Mouse (Mus musculus) MEL (cell line): Measurements from ENCODE around the gene Cds2. TPM values are rescaled to one million over a fixed set of nuclear protein-coding genes. Genes with fewer than 3 reads are reported as not detected.
A peak's percentile ranks its signal among the peaks of the same experiment; 100 is the strongest.

ENCODE experiments used
- DNase-seq: peaks from one replicate; pipeline ENCODE4 v3.0.0; 2011; ENCODE audit warnings: low read depth, low spot score
- H3K27ac ChIP-seq: 2 replicates; pipeline ENCODE4 v1.5.1; 2012; ENCODE audit warnings: low read depth, mild to moderate bottlenecking, control low read depth, low read length, moderate library complexity; ENCODE audit not compliant: control insufficient read depth
- H3K27me3 ChIP-seq, 2 experiments: fragments of 150-350 bp in 1 of 2; sonication (generic) in 1 of 2; 2 replicates each; pipeline ENCODE4 v1.6.1; 2012; ENCODE audit warnings: low read length in 2 of 2, mild to moderate bottlenecking in 2 of 2, improper control_type of control experiment in 1 of 2, moderate library complexity in 1 of 2; ENCODE audit not compliant: insufficient read depth in 2 of 2, control insufficient read depth in 1 of 2
- H3K36me3 ChIP-seq, 2 experiments: 2 replicates each; pipeline ENCODE4 v1.6.1; 2012 to 2014; ENCODE audit warnings: low read length in 2 of 2, improper control_type of control experiment in 1 of 2, inconsistent platforms in 1 of 2, mild to moderate bottlenecking in 1 of 2; ENCODE audit not compliant: insufficient read depth in 2 of 2, control insufficient read depth in 1 of 2
- H3K4me1 ChIP-seq, 2 experiments: fragments of 150-350 bp in 1 of 2; sonication (generic) in 1 of 2; 2 replicates each; pipeline ENCODE4 v1.6.1; 2012; ENCODE audit warnings: low read length in 2 of 2, improper control_type of control experiment in 1 of 2, mild to moderate bottlenecking in 1 of 2; ENCODE audit not compliant: insufficient read depth in 2 of 2, control insufficient read depth in 1 of 2
- H3K4me3 ChIP-seq, 2 experiments: fragments of 150-350 bp in 1 of 2; sonication (generic) in 1 of 2; 2 replicates each; pipeline ENCODE4 v1.5.1; 2012; ENCODE audit warnings: low read depth in 2 of 2, low read length in 2 of 2, mild to moderate bottlenecking in 2 of 2, moderate library complexity in 2 of 2, control low read depth in 1 of 2, improper control_type of control experiment in 1 of 2; ENCODE audit not compliant: control insufficient read depth in 1 of 2, insufficient read depth in 1 of 2
- H3K79me2 ChIP-seq: 2 replicates; pipeline ENCODE4 v1.6.1; 2012; ENCODE audit warnings: mild to moderate bottlenecking, low read length, moderate library complexity; ENCODE audit not compliant: control insufficient read depth, poor library complexity, insufficient read depth
- H3K9ac ChIP-seq: 2 replicates; pipeline ENCODE4 v1.6.1; 2012; ENCODE audit warnings: low read depth, mild to moderate bottlenecking, control low read depth, low read length, moderate library complexity; ENCODE audit not compliant: control insufficient read depth, poor library complexity, severe bottlenecking
- H3K9me3 ChIP-seq: fragments of 150-350 bp; sonication (generic); replicated peaks from 2 replicates; pipeline ENCODE4 v1.6.1; 2012; ENCODE audit warnings: mild to moderate bottlenecking, low read length, improper control_type of control experiment, moderate library complexity; ENCODE audit not compliant: insufficient read depth
- BHLHE40 ChIP-seq: IDR thresholded peaks from 2 replicates; pipeline ENCODE4 v1.6.1; 2012; ENCODE audit warnings: low read depth, mild to moderate bottlenecking, inconsistent platforms, low read length, improper control_type of control experiment, borderline replicate concordance
- CHD1 ChIP-seq: IDR thresholded peaks from 2 replicates; pipeline ENCODE4 v1.6.1; 2012; ENCODE audit warnings: low read depth, mild to moderate bottlenecking, inconsistent platforms, low read length, improper control_type of control experiment
- CHD2 ChIP-seq: IDR thresholded peaks from 2 replicates; pipeline ENCODE4 v1.6.1; 2011; ENCODE audit warnings: low read length, improper control_type of control experiment
- CTCF ChIP-seq, 3 experiments: IDR thresholded peaks in 2 of 3; conservative IDR thresholded peaks in 1 of 3; 2 replicates each; pipeline ENCODE4 v1.5.1; 2011 to 2012; ENCODE audit warnings: low read length in 3 of 3, low read depth in 2 of 3, mild to moderate bottlenecking in 2 of 3, improper control_type of control experiment in 1 of 3, inconsistent platforms in 1 of 3, mixed read lengths in 1 of 3, moderate library complexity in 1 of 3; ENCODE audit not compliant: control insufficient read depth in 1 of 3, insufficient read depth in 1 of 3, poor library complexity in 1 of 3, severe bottlenecking in 1 of 3
- E2F4 ChIP-seq: IDR thresholded peaks from 2 replicates; pipeline ENCODE4 v1.6.1; 2011; ENCODE audit warnings: low read depth, low read length, improper control_type of control experiment, borderline replicate concordance
- ELF1 ChIP-seq: IDR thresholded peaks from 2 replicates; pipeline ENCODE4 v1.6.1; 2014; ENCODE audit warnings: low read depth, mild to moderate bottlenecking, inconsistent platforms, low read length, improper control_type of control experiment, moderate library complexity
- EP300 ChIP-seq, 2 experiments: IDR thresholded peaks; 2 replicates each; pipeline ENCODE4 v1.6.1; 2011; ENCODE audit warnings: improper control_type of control experiment in 2 of 2, low read length in 2 of 2, low read depth in 1 of 2, mild to moderate bottlenecking in 1 of 2
- ETS1 ChIP-seq: IDR thresholded peaks from 2 replicates; pipeline ENCODE4 v1.6.1; 2012; ENCODE audit warnings: low read depth, mild to moderate bottlenecking, inconsistent platforms, low read length, improper control_type of control experiment, moderate library complexity
- GABPA ChIP-seq: IDR thresholded peaks from 2 replicates; pipeline ENCODE4 v1.6.1; 2012; ENCODE audit warnings: low read depth, mild to moderate bottlenecking, inconsistent platforms, low read length, improper control_type of control experiment, moderate library complexity
- GATA1 ChIP-seq: IDR thresholded peaks from 2 replicates; pipeline ENCODE4 v1.6.1; 2011; ENCODE audit warnings: low read depth, low read length, improper control_type of control experiment
- HCFC1 ChIP-seq: IDR thresholded peaks from 2 replicates; pipeline ENCODE4 v1.6.1; 2012; ENCODE audit warnings: low read depth, mild to moderate bottlenecking, inconsistent platforms, low read length, improper control_type of control experiment, moderate library complexity
- KAT2A ChIP-seq: conservative IDR thresholded peaks from 2 replicates; pipeline ENCODE4 v1.6.1; 2012; ENCODE audit warnings: low read depth, low read length, improper control_type of control experiment, inconsistent platforms
- MAFK ChIP-seq: IDR thresholded peaks from 2 replicates; pipeline ENCODE4 v1.6.1; 2011; ENCODE audit warnings: low read depth, mild to moderate bottlenecking, low read length, improper control_type of control experiment, borderline replicate concordance
- MAX ChIP-seq: IDR thresholded peaks from 2 replicates; pipeline ENCODE4 v1.6.1; 2011; ENCODE audit warnings: low read length, improper control_type of control experiment
- MEF2A ChIP-seq: IDR thresholded peaks from 2 replicates; pipeline ENCODE4 v1.6.1; 2014; ENCODE audit warnings: low read depth, mild to moderate bottlenecking, inconsistent platforms, low read length, improper control_type of control experiment; ENCODE audit not compliant: poor library complexity, insufficient replicate concordance, severe bottlenecking; ENCODE audit errors: extremely low read depth
- MXI1 ChIP-seq: IDR thresholded peaks from 2 replicates; pipeline ENCODE4 v1.6.1; 2011; ENCODE audit warnings: mild to moderate bottlenecking, low read depth, low read length, improper control_type of control experiment
- MYB ChIP-seq: IDR thresholded peaks from 2 replicates; pipeline ENCODE4 v1.6.1; 2011; ENCODE audit warnings: mild to moderate bottlenecking, low read depth, low read length, improper control_type of control experiment
- MYC ChIP-seq: IDR thresholded peaks from 2 replicates; pipeline ENCODE4 v1.6.1; 2011; ENCODE audit warnings: low read depth, mild to moderate bottlenecking, low read length, improper control_type of control experiment, moderate library complexity
- NELFE ChIP-seq: IDR thresholded peaks from 2 replicates; pipeline ENCODE4 v1.6.1; 2011; ENCODE audit warnings: low read depth, low read length, improper control_type of control experiment
- NRF1 ChIP-seq: IDR thresholded peaks from 2 replicates; pipeline ENCODE4 v1.6.1; 2014; ENCODE audit warnings: low read depth, mild to moderate bottlenecking, inconsistent platforms, low read length, improper control_type of control experiment, moderate library complexity; ENCODE audit not compliant: poor library complexity, insufficient read depth, severe bottlenecking
- POLR2A ChIP-seq, 2 experiments: IDR thresholded peaks; 2 replicates each; pipeline ENCODE4 v1.6.1; 2011 to 2012; ENCODE audit warnings: low read length in 2 of 2, mild to moderate bottlenecking in 2 of 2, control low read depth in 1 of 2, improper control_type of control experiment in 1 of 2, low read depth in 1 of 2, moderate library complexity in 1 of 2; ENCODE audit not compliant: control insufficient read depth in 1 of 2, insufficient read depth in 1 of 2, poor library complexity in 1 of 2
- POLR2AphosphoS2 ChIP-seq: IDR thresholded peaks from 2 replicates; pipeline ENCODE4 v1.6.1; 2011; ENCODE audit warnings: low read length, improper control_type of control experiment
- POLR2AphosphoS5 ChIP-seq: IDR thresholded peaks from 2 replicates; pipeline ENCODE4 v1.6.1; 2012; ENCODE audit warnings: low read depth, borderline replicate concordance, mild to moderate bottlenecking, inconsistent platforms, low read length, moderate library complexity, mixed read lengths
- RAD21 ChIP-seq: IDR thresholded peaks from 2 replicates; pipeline ENCODE4 v1.6.1; 2011; ENCODE audit warnings: mild to moderate bottlenecking, low read depth, low read length, improper control_type of control experiment
- RCOR1 ChIP-seq: IDR thresholded peaks from 2 replicates; pipeline ENCODE4 v1.6.1; 2012; ENCODE audit warnings: low read depth, mild to moderate bottlenecking, inconsistent platforms, low read length, improper control_type of control experiment
- SIN3A ChIP-seq: IDR thresholded peaks from 2 replicates; pipeline ENCODE4 v1.6.1; 2012; ENCODE audit warnings: low read length, improper control_type of control experiment, inconsistent platforms
- SMC3 ChIP-seq: IDR thresholded peaks from 2 replicates; pipeline ENCODE4 v1.6.1; 2011; ENCODE audit warnings: low read depth, low read length, improper control_type of control experiment
- TAL1 ChIP-seq: IDR thresholded peaks from 2 replicates; pipeline ENCODE4 v1.6.1; 2012; ENCODE audit warnings: mild to moderate bottlenecking, inconsistent platforms, low read length, moderate library complexity, mixed read lengths
- TBP ChIP-seq: IDR thresholded peaks from 2 replicates; pipeline ENCODE4 v1.8.0; 2011; ENCODE audit warnings: low read depth, low read length, improper control_type of control experiment
- TCF12 ChIP-seq: IDR thresholded peaks from 2 replicates; pipeline ENCODE4 v1.6.1; 2014; ENCODE audit warnings: low read depth, mild to moderate bottlenecking, inconsistent platforms, low read length, improper control_type of control experiment, moderate library complexity
- UBTF ChIP-seq: IDR thresholded peaks from 2 replicates; pipeline ENCODE4 v1.6.1; 2012; ENCODE audit warnings: low read depth, mild to moderate bottlenecking, inconsistent platforms, low read length, improper control_type of control experiment, moderate library complexity, borderline replicate concordance; ENCODE audit not compliant: insufficient read depth
- USF1 ChIP-seq: IDR thresholded peaks from 2 replicates; pipeline ENCODE4 v1.6.1; 2014; ENCODE audit warnings: low read depth, mild to moderate bottlenecking, inconsistent platforms, low read length, improper control_type of control experiment, moderate library complexity
- ZC3H11A ChIP-seq: IDR thresholded peaks from 2 replicates; pipeline ENCODE4 v1.6.1; 2012; ENCODE audit warnings: low read depth, mild to moderate bottlenecking, inconsistent platforms, low read length, improper control_type of control experiment
- ZKSCAN1 ChIP-seq: IDR thresholded peaks from 2 replicates; pipeline ENCODE4 v1.6.1; 2012; ENCODE audit warnings: low read depth, mild to moderate bottlenecking, inconsistent platforms, low read length, improper control_type of control experiment, moderate library complexity
- ZMIZ1 ChIP-seq: IDR thresholded peaks from 2 replicates; pipeline ENCODE4 v1.6.1; 2012; ENCODE audit warnings: low read depth, mild to moderate bottlenecking, inconsistent platforms, low read length, improper control_type of control experiment, moderate library complexity
- ZNF384 ChIP-seq: IDR thresholded peaks from 2 replicates; pipeline ENCODE4 v1.6.1; 2012; ENCODE audit warnings: low read depth, mild to moderate bottlenecking, inconsistent platforms, low read length, improper control_type of control experiment
- polyA plus RNA-seq, 2 experiments: library from polyadenylated mRNA; stranded (reverse) in 1 of 2; unstranded in 1 of 2; fragments of >175 nt in 1 of 2; fragments of >200 nt in 1 of 2; gene quantifications; 2 replicates each; pipeline versions ENCODE4 v1.2.1 to v1.2.4; 2012; ENCODE audit warnings: low replicate concordance in 2 of 2, low read depth in 1 of 2; ENCODE audit not compliant: insufficient read length in 2 of 2, insufficient read depth in 1 of 2, missing spikeins in 1 of 2
- total RNA-seq: library from RNA; depleted of rRNA; stranded (reverse); fragments of 300-350 nt; gene quantifications from 2 replicates; pipeline ENCODE4 v1.2.3, GENCODE M21; 2012; rRNA removed

Cds2 gene
- total RNA-seq = 8.8 and 10.3 TPM in 2 replicates
- 10 to 100 TPM in 1 of 2 experiments, not detected in 1; 28.5 TPM for polyA plus RNA-seq

DNA sequence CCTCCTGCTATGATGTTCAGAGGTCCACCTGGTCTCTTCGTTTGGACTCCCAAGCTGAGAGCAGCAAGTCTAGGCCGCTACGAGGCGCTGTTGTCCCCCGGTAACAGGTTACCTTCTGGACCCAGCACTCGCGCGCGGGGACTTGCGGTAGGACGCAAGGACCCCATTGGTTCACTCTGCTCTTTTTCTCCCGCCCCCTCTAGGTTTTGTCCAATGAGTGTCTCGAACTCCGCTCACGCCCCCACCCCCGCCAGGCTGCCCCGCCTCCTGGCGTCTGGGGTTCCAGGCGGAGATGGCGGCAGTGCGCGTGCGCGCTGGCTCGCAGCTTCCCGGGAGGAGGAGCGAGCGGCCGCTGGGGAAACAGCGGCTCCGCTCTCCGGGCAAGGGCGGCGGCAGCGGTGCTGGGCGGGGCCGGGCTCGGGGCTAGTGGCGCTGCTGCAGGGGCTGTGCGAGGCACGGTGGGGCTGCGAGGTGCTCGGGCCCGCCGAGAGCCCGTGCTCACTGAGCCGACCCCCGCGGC lies at the start of gene Cds2:
Cds2 (plus strand) TSS at position 270 of the 520 bp plus-strand sequence.
- H3K36me3 ChIP-seq = peaks cover 0 to 14% of the 10 kb centered on the region in 2 experiments; a peak in 2 of 4 replicates
- DNase-seq = peak; percentile 99
- peak within 1 kb of the TSS; percentile 32 for H3K27ac ChIP-seq
- H3K4me3 ChIP-seq = peak within 1 kb of the TSS; percentile 97
- H3K27me3 ChIP-seq = no peaks in the 10 kb centered on the region
- H3K9ac ChIP-seq = peak within 1 kb of the TSS; percentile 89
- H3K9me3 ChIP-seq = no peaks in the 10 kb centered on the region
- H3K79me2 ChIP-seq = peaks cover 9% of the 10 kb centered on the region
- H3K4me1 ChIP-seq = peaks cover 3 to 11% of the 10 kb centered on the region in 2 experiments; a peak in 3 of 4 replicates
- TF ChIP-seq GABPA (no peak), RCOR1 (no peak), POLR2A (IDR thresholded peaks at IDR 0.05; ENCODE audit: control insufficient read depth in 1 of 2, insufficient read depth in 1 of 2, low read depth in 1 of 2, low read length in 2 of 2, poor library complexity in 1 of 2) (peak; percentile 56 to 64; a peak in 3 of 4 replicates), GATA1 (no peak), CHD2 (no peak), NRF1 (peak; percentile 96), BHLHE40 (no peak), MXI1 (0 out of 2 replicates have a peak, but pooled peaks have one; percentile 8), ZC3H11A (no peak), SIN3A (peak; percentile 52), MYB (no peak), POLR2AphosphoS5 (no peak), POLR2AphosphoS2 (no peak), CHD1 (no peak), NELFE (peak; percentile 48), CTCF (IDR thresholded peaks at IDR 0.05 in 2 of 3, conservative IDR thresholded peaks at IDR 0.05 in 1 of 3; ENCODE audit: control insufficient read depth in 1 of 3, insufficient read depth in 1 of 3, low read depth in 2 of 3, low read length in 3 of 3, poor library complexity in 1 of 3, severe bottlenecking in 1 of 3) (peak; percentile 85 to 90 (median 87)), TBP (no peak; the same call in 1 of the 2 replicates), MEF2A (no peak), MAFK (no peak), SMC3 (peak; percentile 53), MYC (no peak), ETS1 (no peak), EP300 (IDR thresholded peaks at IDR 0.05; ENCODE audit: low read depth in 1 of 2, low read length in 2 of 2) (no peak), TCF12 (no peak), UBTF (no peak), USF1 (no peak; the same call in 1 of the 2 replicates), HCFC1 (peak; percentile 56; the same call in 1 of the 2 replicates), ZMIZ1 (no peak), RAD21 (peak; percentile 70), KAT2A (no peak), E2F4 (peak; percentile 61; the same call in 1 of the 2 replicates), ELF1 (no peak), ZKSCAN1 (no peak), TAL1 (no peak), MAX (no peak), ZNF384 (no peak)
